Mouse (Mus musculus): ENCODE measurements around the gene G6pc3. TPM values are rescaled to one million over a fixed set of nuclear protein-coding genes. Genes with fewer than 3 reads are reported as not detected.

G6pc3 gene
- total RNA-seq, 1 experiment: 14.2 TPM

DNA sequence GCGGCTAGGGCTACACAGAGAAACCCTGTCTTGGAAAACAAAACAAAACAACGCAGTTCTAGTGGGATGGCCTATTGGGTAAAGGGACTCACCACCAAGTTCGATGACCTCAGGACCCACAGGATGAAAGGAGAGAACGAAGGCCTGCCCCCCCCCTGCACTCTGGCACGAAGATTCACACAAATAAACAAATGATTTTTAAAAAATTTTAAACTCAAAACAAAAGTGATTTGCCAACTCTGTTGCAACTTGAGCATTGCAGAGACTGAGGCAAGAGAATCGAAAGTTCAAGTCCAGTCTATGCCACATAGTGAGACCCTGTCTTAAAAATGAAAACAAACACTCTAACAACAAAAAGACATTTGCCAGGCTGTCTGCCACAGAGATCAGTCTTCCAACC is 51.2 kb downstream of the G6pc3 start:
- DNase-seq (ENCODE audit: low read depth, low spot score): no peak
- Histone ChIP-seq H3K4me1 (ENCODE audit: control insufficient read depth in 2 of 2, insufficient read depth in 2 of 2, low read length in 2 of 2, poor library complexity in 1 of 2) (peaks cover 2 to 6% of the 10 kb centered on the region in 2 experiments; a peak in 2 of 4 replicates), H3K27ac (ENCODE audit: insufficient read depth, low read depth, low read length, poor library complexity, severe bottlenecking) (no peak overlapping the region), H3K4me3 (ENCODE audit: insufficient read depth in 1 of 2, low read depth in 1 of 2, low read length in 2 of 2, poor library complexity in 1 of 2, severe bottlenecking in 1 of 2) (no peak overlapping the region), H3K36me3 (ENCODE audit: control insufficient read depth, insufficient read depth, low read length, poor library complexity, severe bottlenecking) (no peaks in the 10 kb centered on the region), H3K9me3 (ENCODE audit: control insufficient read depth, insufficient read depth, low read depth, low read length) (no peaks in the 10 kb centered on the region; the same call in 1 of the 2 replicates), H3K9ac (ENCODE audit: insufficient read depth, low read depth, low read length, poor library complexity, severe bottlenecking) (no peak overlapping the region)
- TF ChIP-seq CHD2 (IDR thresholded peaks at IDR 0.05; ENCODE audit: low read depth, low read length) (no peak), MAFK (IDR thresholded peaks at IDR 0.05; ENCODE audit: insufficient read depth, low read depth, low read length) (no peak), ZC3H11A (IDR thresholded peaks at IDR 0.05; ENCODE audit: borderline replicate concordance, low read depth, low read length) (no peak), HCFC1 (IDR thresholded peaks at IDR 0.05; ENCODE audit: borderline replicate concordance, insufficient read depth, low read length) (no peak)
- in situ Hi-C loops (cut with MboI; ENCODE audit: low sequenced_read_pairs in 2 of 2, unreplicated experiment in 2 of 2): no loop called here

DNA sequence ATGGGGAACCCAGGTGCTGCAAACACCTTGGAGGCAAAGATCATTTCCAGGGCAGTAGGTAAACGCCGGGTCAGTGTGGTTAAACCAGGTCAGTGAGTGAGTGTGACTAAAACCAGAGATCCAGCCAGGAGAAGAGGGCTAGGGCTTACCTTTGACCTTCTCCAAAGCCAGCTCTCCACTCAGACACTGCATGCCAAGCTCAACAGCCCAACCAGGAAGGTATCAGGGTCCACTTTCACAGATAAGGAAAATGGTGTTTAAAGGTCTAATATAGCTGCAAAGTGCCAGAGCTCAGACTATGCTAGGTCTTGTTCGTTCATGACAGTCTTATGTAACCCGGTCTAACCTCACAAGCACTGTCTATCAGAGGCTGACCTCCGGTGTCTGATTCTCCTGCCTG is 51.8 kb downstream of the G6pc3 start:
- no peak for DNase-seq (ENCODE audit: low read depth, low spot score)
- in situ Hi-C loops (cut with MboI; ENCODE audit: low sequenced_read_pairs in 2 of 2, unreplicated experiment in 2 of 2): no loop called here
- Histone ChIP-seq H3K4me1 (ENCODE audit: control insufficient read depth in 2 of 2, insufficient read depth in 2 of 2, low read length in 2 of 2, poor library complexity in 1 of 2) (peaks cover 4 to 8% of the 10 kb centered on the region in 2 experiments; a peak in 2 of 4 replicates), H3K36me3 (ENCODE audit: control insufficient read depth, insufficient read depth, low read length, poor library complexity, severe bottlenecking) (no peaks in the 10 kb centered on the region), H3K27ac (ENCODE audit: insufficient read depth, low read depth, low read length, poor library complexity, severe bottlenecking) (no peak overlapping the region), H3K9ac (ENCODE audit: insufficient read depth, low read depth, low read length, poor library complexity, severe bottlenecking) (no peak overlapping the region), H3K9me3 (ENCODE audit: control insufficient read depth, insufficient read depth, low read depth, low read length) (no peaks in the 10 kb centered on the region; the same call in 1 of the 2 replicates), H3K4me3 (ENCODE audit: insufficient read depth in 1 of 2, low read depth in 1 of 2, low read length in 2 of 2, poor library complexity in 1 of 2, severe bottlenecking in 1 of 2) (no peak overlapping the region)
- TF ChIP-seq ZC3H11A (IDR thresholded peaks at IDR 0.05; ENCODE audit: borderline replicate concordance, low read depth, low read length) (no peak), ZNF384 (IDR thresholded peaks at IDR 0.05; ENCODE audit: low read depth, low read length) (no peak), CHD2 (IDR thresholded peaks at IDR 0.05; ENCODE audit: low read depth, low read length) (no peak), MAFK (IDR thresholded peaks at IDR 0.05; ENCODE audit: insufficient read depth, low read depth, low read length) (no peak), HCFC1 (IDR thresholded peaks at IDR 0.05; ENCODE audit: borderline replicate concordance, insufficient read depth, low read length) (no peak)

DNA sequence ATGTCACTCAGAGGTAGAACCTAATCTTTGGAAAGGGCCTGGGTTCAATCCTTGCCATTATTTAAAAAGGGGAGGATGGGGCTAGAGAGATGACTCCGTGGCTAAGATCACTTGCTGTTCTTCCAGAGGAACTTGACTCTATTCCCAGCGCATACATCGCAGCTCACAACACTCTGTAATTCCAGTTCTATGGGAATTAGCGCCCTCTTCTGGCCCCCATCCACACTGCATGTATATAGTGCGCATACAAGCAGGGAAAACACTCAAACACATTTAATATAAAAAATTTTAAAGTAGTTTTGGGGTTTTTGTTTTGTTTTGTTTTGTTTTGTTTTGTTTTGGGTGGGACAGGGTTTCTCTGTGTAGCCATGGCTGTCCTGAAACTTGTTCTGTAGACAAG is 52.5 kb downstream of the G6pc3 start:
- DNase-seq (ENCODE audit: low read depth, low spot score): no peak
- peaks cover 4 to 8% of the 10 kb centered on the region in 2 experiments; a peak in 2 of 4 replicates for H3K4me1 ChIP-seq (ENCODE audit: control insufficient read depth in 2 of 2, insufficient read depth in 2 of 2, low read length in 2 of 2, poor library complexity in 1 of 2)
- no peaks in the 10 kb centered on the region; the same call in 1 of the 2 replicates for H3K9me3 ChIP-seq (ENCODE audit: control insufficient read depth, insufficient read depth, low read depth, low read length)
- no peak overlapping the region for H3K27ac ChIP-seq (ENCODE audit: insufficient read depth, low read depth, low read length, poor library complexity, severe bottlenecking)
- no peak overlapping the region for H3K4me3 ChIP-seq (ENCODE audit: insufficient read depth in 1 of 2, low read depth in 1 of 2, low read length in 2 of 2, poor library complexity in 1 of 2, severe bottlenecking in 1 of 2)
- H3K36me3 ChIP-seq (ENCODE audit: control insufficient read depth, insufficient read depth, low read length, poor library complexity, severe bottlenecking): no peaks in the 10 kb centered on the region
- TF ChIP-seq MAFK (IDR thresholded peaks at IDR 0.05; ENCODE audit: insufficient read depth, low read depth, low read length) (no peak), ZNF384 (IDR thresholded peaks at IDR 0.05; ENCODE audit: low read depth, low read length) (no peak), ZC3H11A (IDR thresholded peaks at IDR 0.05; ENCODE audit: borderline replicate concordance, low read depth, low read length) (no peak), CHD2 (IDR thresholded peaks at IDR 0.05; ENCODE audit: low read depth, low read length) (no peak), HCFC1 (IDR thresholded peaks at IDR 0.05; ENCODE audit: borderline replicate concordance, insufficient read depth, low read length) (no peak)
- in situ Hi-C loops (cut with MboI; ENCODE audit: low sequenced_read_pairs in 2 of 2, unreplicated experiment in 2 of 2): no loop called here
- H3K9ac ChIP-seq (ENCODE audit: insufficient read depth, low read depth, low read length, poor library complexity, severe bottlenecking): no peak overlapping the region

Other genes starting within 250 kb of the G6pc3 start
- gene Sost, start 222.6 kb upstream of the G6pc3 start, total RNA-seq (2012; rRNA removed): not detected in 2 replicates
- gene Cfap97d1, start 205.3 kb upstream of the G6pc3 start, total RNA-seq (2012; rRNA removed): not detected in 2 replicates
- gene Dusp3, start 202.6 kb upstream of the G6pc3 start, total RNA-seq (2012; rRNA removed): 12.8 and 14.8 TPM in 2 replicates
- gene Mpp3, start 161.2 kb upstream of the G6pc3 start, total RNA-seq (2012; rRNA removed): 5.2 and 7.5 TPM in 2 replicates
- gene Cd300lg, start 148.1 kb upstream of the G6pc3 start, total RNA-seq (2012; rRNA removed): not detected in 2 replicates
- 0.94 and 1.2 TPM in 2 replicates for gene Mpp2, start 101.1 kb upstream of the G6pc3 start, total RNA-seq (2012; rRNA removed)
- not detected in 2 replicates for gene Ppy, start 88.3 kb upstream of the G6pc3 start, total RNA-seq (2012; rRNA removed)
- 0.49 and 2.1 TPM in 2 replicates for gene Pyy, start 81.8 kb upstream of the G6pc3 start, total RNA-seq (2012; rRNA removed)
- 0.45 and 0.90 TPM in 2 replicates for gene Nags, start 44.1 kb upstream of the G6pc3 start, total RNA-seq (2012; rRNA removed)
- gene Tmem101, start 33.2 kb upstream of the G6pc3 start, total RNA-seq (2012; rRNA removed): 75.3 and 98.7 TPM in 2 replicates
- 27.6 and 49.1 TPM in 2 replicates for gene Lsm12, start 4.3 kb upstream of the G6pc3 start, total RNA-seq (2012; rRNA removed)
- gene Hdac5, start 40.5 kb downstream of the G6pc3 start, total RNA-seq (2012; rRNA removed): 33.3 and 57.9 TPM in 2 replicates
- 17.3 and 17.8 TPM in 2 replicates for gene BC030867, start 59.3 kb downstream of the G6pc3 start, total RNA-seq (2012; rRNA removed)
- 0.98 and 1.0 TPM in 2 replicates for gene Asb16, start 79.1 kb downstream of the G6pc3 start, total RNA-seq (2012; rRNA removed)
- 33.0 and 37.2 TPM in 2 replicates for gene Tmub2, start 95.3 kb downstream of the G6pc3 start, total RNA-seq (2012; rRNA removed)
- gene Atxn7l3, start 107.0 kb downstream of the G6pc3 start, total RNA-seq (2012; rRNA removed): 55.4 and 60.4 TPM in 2 replicates
- 138 and 155 TPM in 2 replicates for gene Ubtf, start 130.1 kb downstream of the G6pc3 start, total RNA-seq (2012; rRNA removed)
- gene Slc4a1, start 176.6 kb downstream of the G6pc3 start, total RNA-seq (2012; rRNA removed): 0.18 and 0.21 TPM in 2 replicates
- 6.7 and 15.9 TPM in 2 replicates for gene Rundc3a, start 203.8 kb downstream of the G6pc3 start, total RNA-seq (2012; rRNA removed)
- 152 and 175 TPM in 2 replicates for gene Slc25a39, start 218.3 kb downstream of the G6pc3 start, total RNA-seq (2012; rRNA removed)
- 81.5 and 154 TPM in 2 replicates for gene Grn, start 240.7 kb downstream of the G6pc3 start, total RNA-seq (2012; rRNA removed)